Mouse (Mus musculus) liver, adult 2 months (tissue): ENCODE measurements at regions not wholly inside any gene's neighbourhood (a gene's known extent, or its start where the extent isn't known, plus 50 kb on each side); places are given as distances from the start of the nearest gene placed in this dataset.

ENCODE experiments used
- CTCF ChIP-seq: fragments of 200-500 bp; IDR thresholded peaks from 2 replicates; pipeline ENCODE4 v1.5.1; 2011; ENCODE audit warnings: low read depth, low read length, control low read depth
- POLR2A ChIP-seq: fragments of 200-500 bp; IDR thresholded peaks from 2 replicates; pipeline ENCODE4 v1.6.1; 2011; ENCODE audit warnings: low read length, control low read depth; ENCODE audit not compliant: insufficient read depth; ENCODE audit errors: extremely low read depth

- TF ChIP-seq POLR2A (no peak), CTCF (no peak)
Measured at GRCm38 (mm10) chr16:24254590-24254989, 138.7 kb upstream of the Lpp start.
